Mouse (Mus musculus) myocyte (in vitro differentiated cells): ENCODE data around the gene Adamtsl5.

Experiments
- E2F4 ChIP-seq: IDR thresholded peaks from one replicate; pipeline ENCODE4 v1.6.1; 2011; ENCODE audit warnings: mild to moderate bottlenecking, control low read depth, moderate library complexity; ENCODE audit not compliant: insufficient read depth
- MAX ChIP-seq: IDR thresholded peaks from one replicate; pipeline ENCODE4 v1.6.1; 2011; ENCODE audit warnings: low read depth, mild to moderate bottlenecking, control low read depth
- MYOG ChIP-seq, 3 experiments: IDR thresholded peaks; one replicate each; pipeline ENCODE4 v1.6.1; 2011; ENCODE audit warnings: control low read depth in 2 of 3, low read depth in 2 of 3, mild to moderate bottlenecking in 2 of 3; ENCODE audit not compliant: insufficient read length in 2 of 3, control insufficient read depth in 1 of 3, insufficient read depth in 1 of 3
- POLR2A ChIP-seq: IDR thresholded peaks from one replicate; pipeline ENCODE4 v1.6.1; 2011; ENCODE audit warnings: low read depth, mild to moderate bottlenecking, control low read depth, moderate library complexity; ENCODE audit not compliant: insufficient read length
- REST ChIP-seq: IDR thresholded peaks from one replicate; pipeline ENCODE4 v1.6.1; 2011; ENCODE audit warnings: mild to moderate bottlenecking, control low read depth, moderate library complexity; ENCODE audit not compliant: insufficient read depth, insufficient read length
- SRF ChIP-seq: IDR thresholded peaks from one replicate; pipeline ENCODE4 v1.6.1; 2011; ENCODE audit warnings: low read depth; ENCODE audit not compliant: control insufficient read depth, insufficient read length
- TCF12 ChIP-seq: IDR thresholded peaks from one replicate; pipeline ENCODE4 v1.6.1; 2011; ENCODE audit warnings: mild to moderate bottlenecking, control low read depth; ENCODE audit not compliant: poor library complexity, insufficient read depth, severe bottlenecking
- TCF3 ChIP-seq: IDR thresholded peaks from one replicate; pipeline ENCODE4 v1.6.1; 2011; ENCODE audit warnings: low read depth, control low read depth; ENCODE audit not compliant: insufficient read length
- USF1 ChIP-seq: IDR thresholded peaks from one replicate; pipeline ENCODE4 v1.6.1; 2011; ENCODE audit warnings: low read depth, mild to moderate bottlenecking, control low read depth, moderate library complexity

GRCm38 (mm10) chr10:80299301-80299700 lies 48.9 kb downstream of the Adamtsl5 start:
- no peak for TF ChIP-seq MAX
- TF ChIP-seq TCF12, result no peak
- no peak for TF ChIP-seq POLR2A
- no peak for TF ChIP-seq USF1
- no peak for TF ChIP-seq SRF
- TF ChIP-seq MYOG (IDR thresholded peaks at IDR 0.05; ENCODE audit: control insufficient read depth in 1 of 3, insufficient read depth in 1 of 3, insufficient read length in 2 of 3, low read depth in 2 of 3), result no peak
- TF ChIP-seq REST, result no peak
- no peak for TF ChIP-seq TCF3
- TF ChIP-seq E2F4, result no peak
